Mouse (Mus musculus) liver, embryonic 14.5 days (tissue): ENCODE data around the gene Hivep3. TPM values are rescaled to one million over a fixed set of nuclear protein-coding genes. Genes with fewer than 3 reads are reported as not detected.

Source experiments
- ATAC-seq: fragments of 200-750 bp; cut with Nextera tagmentation; 2 replicates; pipeline ENCODE4 v1.8.0; 2017; ENCODE audit warnings: moderate number of reproducible peaks, mild to moderate bottlenecking, moderate library complexity; ENCODE audit not compliant: insufficient read depth
- DNase-seq, 3 experiments: peaks; one replicate each; pipeline ENCODE4 v3.0.0-alpha.2; 2012 to 2013; ENCODE audit warnings: low read depth in 3 of 3, low spot score in 3 of 3
- H3K27ac ChIP-seq: fragments of 300-500 bp; sonication (generic); 2 replicates; pipeline ENCODE4 v1.5.1; 2014; ENCODE audit warnings: moderate library complexity, mild to moderate bottlenecking, control low read depth, inconsistent platforms
- H3K27me3 ChIP-seq: fragments of 300-500 bp; sonication (generic); 2 replicates; pipeline ENCODE4 v1.6.1; 2014; ENCODE audit warnings: mild to moderate bottlenecking, low read length, moderate library complexity; ENCODE audit not compliant: control insufficient read depth, insufficient read depth
- H3K36me3 ChIP-seq: fragments of 300-500 bp; sonication (generic); replicated peaks from 2 replicates; pipeline ENCODE4 v1.6.1; 2014; ENCODE audit warnings: low read depth; ENCODE audit not compliant: control insufficient read depth, insufficient read depth
- H3K4me1 ChIP-seq, 2 experiments: fragments of 200-500 bp in 1 of 2; fragments of 300-500 bp in 1 of 2; sonication (generic) in 1 of 2; replicated peaks; 2 replicates each; pipeline ENCODE4 v1.6.1; 2012 to 2014; ENCODE audit warnings: antibody characterized with exemption in 1 of 2, inconsistent platforms in 1 of 2, low read length in 1 of 2; ENCODE audit not compliant: control insufficient read depth in 2 of 2, insufficient read depth in 2 of 2
- H3K4me2 ChIP-seq: fragments of 300-500 bp; sonication (generic); 2 replicates; pipeline ENCODE4 v1.6.1; 2014; ENCODE audit warnings: low read depth, mild to moderate bottlenecking, control low read depth, moderate library complexity
- H3K4me3 ChIP-seq, 2 experiments: fragments of 200-500 bp in 1 of 2; fragments of 300-500 bp in 1 of 2; sonication (generic) in 1 of 2; 2 replicates each; pipeline ENCODE4 v1.5.1; 2012 to 2014; ENCODE audit warnings: low read depth in 2 of 2, low read length in 2 of 2, mild to moderate bottlenecking in 2 of 2, control low read depth in 1 of 2, inconsistent platforms in 1 of 2, moderate library complexity in 1 of 2; ENCODE audit not compliant: insufficient read depth in 1 of 2
- H3K9ac ChIP-seq: fragments of 300-500 bp; sonication (generic); replicated peaks from 2 replicates; pipeline ENCODE4 v1.6.1; 2014; ENCODE audit warnings: mild to moderate bottlenecking, control low read depth, moderate library complexity
- H3K9me3 ChIP-seq: fragments of 300-500 bp; sonication (generic); 2 replicates; pipeline ENCODE4 v1.6.1; 2016; ENCODE audit warnings: low read length, mixed read lengths; ENCODE audit not compliant: control insufficient read depth
- CTCF ChIP-seq: IDR thresholded peaks from 2 replicates; pipeline ENCODE4 v1.5.1; 2016; ENCODE audit warnings: antibody characterized with exemption, low read depth, control low read depth
- EP300 ChIP-seq: IDR thresholded peaks from 2 replicates; pipeline ENCODE4 v1.6.1; 2016; ENCODE audit warnings: antibody characterized with exemption, low read depth
- WGBS: fragments of 180-500 bp; shearing (Covaris S2); extraction: QIAGEN DNeasy Blood & Tissue Kit; methylation state at CpG from one replicate; pipeline ENCODE4 v1.1.7; 2014; ENCODE audit not compliant: insufficient replicate concordance; 5-methylcytosine and 5-hydroxymethylcytosine counted together
- polyA plus RNA-seq, 2 experiments: library from polyadenylated mRNA; depleted of rRNA in 1 of 2; stranded (reverse) in 1 of 2; unstranded in 1 of 2; fragments of >200 nt; fragmentation: Nextera tagmentation in 1 of 2; extraction: Ambion mirVana in 1 of 2; gene quantifications; 2 replicates each; pipeline versions ENCODE4 v1.2.1 to v1.2.3; 2012 to 2014

The Hivep3 gene
- polyA plus RNA-seq, 2 experiments, result 1.9 to 2.7 TPM

GRCm38 (mm10) chr4:119938518-119938917, 204.9 kb downstream of the Hivep3 start:
- Histone ChIP-seq H3K27me3 (no peaks in the 10 kb centered on the region), H3K4me3 (no peak overlapping the region), H3K9me3 (no peaks in the 10 kb centered on the region), H3K9ac (no peak overlapping the region), H3K36me3 (no peaks in the 10 kb centered on the region), H3K27ac (no peak overlapping the region), H3K4me1 (no peaks in the 10 kb centered on the region), H3K4me2 (no peak overlapping the region)
- ATAC-seq (no peak), DNase-seq (no peak)
- WGBS, result 43% methylated on average over 4 of the region's 4 CpGs
- TF ChIP-seq CTCF, result no peak
- no peak for TF ChIP-seq EP300

GRCm38 (mm10) chr4:119939786-119940185, 206.2 kb downstream of the Hivep3 start:
- TF ChIP-seq EP300 (no peak), CTCF (no peak)
- DNase-seq (no peak), ATAC-seq (no peak)
- H3K9ac ChIP-seq, result no peak overlapping the region
- no peak overlapping the region for H3K4me3 ChIP-seq
- 57% methylated on average over 6 of the region's 6 CpGs for WGBS
- no peaks in the 10 kb centered on the region for H3K9me3 ChIP-seq
- H3K4me2 ChIP-seq, result no peak overlapping the region
- no peaks in the 10 kb centered on the region for H3K27me3 ChIP-seq
- no peaks in the 10 kb centered on the region for H3K4me1 ChIP-seq
- H3K27ac ChIP-seq, result no peak overlapping the region
- no peaks in the 10 kb centered on the region for H3K36me3 ChIP-seq

- no peak overlapping the region for H3K4me3 ChIP-seq
- no peak overlapping the region for H3K4me2 ChIP-seq
- H3K9me3 ChIP-seq, result no peaks in the 10 kb centered on the region
- no peaks in the 10 kb centered on the region for H3K36me3 ChIP-seq
- no peaks in the 10 kb centered on the region for H3K4me1 ChIP-seq
- 35% methylated on average over 3 of the region's 3 CpGs for WGBS
- no peak for DNase-seq
- no peak for ATAC-seq
- TF ChIP-seq EP300 (no peak), CTCF (no peak)
- no peaks in the 10 kb centered on the region for H3K27me3 ChIP-seq
- H3K9ac ChIP-seq, result no peak overlapping the region
- no peak overlapping the region for H3K27ac ChIP-seq
Observed at GRCm38 (mm10) chr4:119946224-119946887, 212.8 kb downstream of the Hivep3 start.

GRCm38 (mm10) chr4:119947232-119948162, 213.9 kb downstream of the Hivep3 start:
- Histone ChIP-seq H3K4me1 (no peaks in the 10 kb centered on the region), H3K27ac (no peak overlapping the region), H3K9ac (no peak overlapping the region), H3K4me2 (no peak overlapping the region), H3K36me3 (no peaks in the 10 kb centered on the region), H3K27me3 (no peaks in the 10 kb centered on the region), H3K9me3 (no peaks in the 10 kb centered on the region), H3K4me3 (no peak overlapping the region)
- no peak for ATAC-seq
- DNase-seq, result no peak
- no peak for TF ChIP-seq EP300
- no peak for TF ChIP-seq CTCF
- WGBS, result 50% methylated on average over 12 of the region's 12 CpGs

GRCm38 (mm10) chr4:119948406-119948805, 214.8 kb downstream of the Hivep3 start:
- Histone ChIP-seq H3K4me2 (no peak overlapping the region), H3K4me3 (no peak overlapping the region), H3K27me3 (no peaks in the 10 kb centered on the region), H3K9me3 (no peaks in the 10 kb centered on the region), H3K4me1 (no peaks in the 10 kb centered on the region), H3K27ac (no peak overlapping the region), H3K36me3 (no peaks in the 10 kb centered on the region), H3K9ac (no peak overlapping the region)
- DNase-seq (no peak), ATAC-seq (no peak)
- 64% methylated on average over 6 of the region's 6 CpGs for WGBS
- TF ChIP-seq EP300 (no peak), CTCF (no peak)
